Mouse (Mus musculus) retina, adult 2 months (tissue): ENCODE measurements at regions not wholly inside any gene's neighbourhood (a gene's known extent, or its start where the extent isn't known, plus 50 kb on each side); places are given as distances from the start of the nearest gene placed in this dataset.

Experiments used
- DNase-seq: peaks from one replicate; pipeline ENCODE4 v3.0.0-alpha.2; 2012; ENCODE audit warnings: low read depth, low spot score

GRCm38 (mm10) chr12:99039497-99040322 lies 119.3 kb downstream of the Ttc8 start:
- no peak for DNase-seq

GRCm38 (mm10) chr12:99041606-99042005 lies 121.2 kb downstream of the Ttc8 start:
- DNase-seq: no peak

- no peak for DNase-seq
Measured at GRCm38 (mm10) chr12:99042918-99043862, 122.8 kb downstream of the Ttc8 start.

GRCm38 (mm10) chr12:99044477-99044876 lies 124.1 kb downstream of the Ttc8 start:
- no peak for DNase-seq

- DNase-seq: no peak
Measured at GRCm38 (mm10) chr12:99050426-99050825, 130.1 kb downstream of the Ttc8 start.

- no peak for DNase-seq
Measured at GRCm38 (mm10) chr12:99052599-99052998, 132.2 kb downstream of the Ttc8 start.

GRCm38 (mm10) chr12:99057521-99057920 lies 137.1 kb downstream of the Ttc8 start:
- DNase-seq: no peak

GRCm38 (mm10) chr12:99058916-99059315 lies 138.5 kb downstream of the Ttc8 start:
- DNase-seq: no peak

GRCm38 (mm10) chr12:99059491-99059890 lies 139.1 kb downstream of the Ttc8 start:
- DNase-seq: no peak

GRCm38 (mm10) chr12:99060702-99061101 lies 140.3 kb downstream of the Ttc8 start:
- DNase-seq: no peak

- no peak for DNase-seq
Measured at GRCm38 (mm10) chr12:99063441-99063840, 143.1 kb downstream of the Ttc8 start.

GRCm38 (mm10) chr12:99063885-99064284 lies 143.5 kb downstream of the Ttc8 start:
- DNase-seq: no peak

- DNase-seq: no peak
Measured at GRCm38 (mm10) chr12:99067962-99068361, 147.6 kb downstream of the Ttc8 start.

GRCm38 (mm10) chr12:99073766-99074165 lies 153.4 kb downstream of the Ttc8 start:
- DNase-seq: no peak

- DNase-seq: no peak
Measured at GRCm38 (mm10) chr12:99077366-99077765, 157.0 kb downstream of the Ttc8 start.

GRCm38 (mm10) chr12:99079873-99080272 lies 159.5 kb downstream of the Ttc8 start:
- DNase-seq: no peak

GRCm38 (mm10) chr12:99083616-99084015 lies 163.2 kb downstream of the Ttc8 start:
- no peak for DNase-seq

GRCm38 (mm10) chr12:99084144-99084543 lies 163.8 kb downstream of the Ttc8 start:
- peak; percentile 62 for DNase-seq

GRCm38 (mm10) chr12:99087286-99087685 lies 166.9 kb downstream of the Ttc8 start:
- DNase-seq: no peak

- no peak for DNase-seq
Measured at GRCm38 (mm10) chr12:99091770-99092169, 171.4 kb downstream of the Ttc8 start.

- no peak for DNase-seq
Measured at GRCm38 (mm10) chr12:99093151-99093550, 172.8 kb downstream of the Ttc8 start.

GRCm38 (mm10) chr12:99093989-99094388 lies 173.6 kb downstream of the Ttc8 start:
- DNase-seq: no peak
